Mouse (Mus musculus) effector memory CD4-positive, alpha-beta T cell, adult 5 months (primary cell): ENCODE data around the gene Dus2. TPM values are rescaled to one million over a fixed set of nuclear protein-coding genes. Genes with fewer than 3 reads are reported as not detected.

ENCODE experiments used
- polyA plus RNA-seq: library from polyadenylated mRNA; unstranded; fragments of 100-300 nt; shearing (Covaris generic); gene quantifications from one replicate; pipeline ENCODE4 v1.2.1, GENCODE M21; 2017

The Dus2 gene
- polyA plus RNA-seq: 37.3 TPM

DNA sequence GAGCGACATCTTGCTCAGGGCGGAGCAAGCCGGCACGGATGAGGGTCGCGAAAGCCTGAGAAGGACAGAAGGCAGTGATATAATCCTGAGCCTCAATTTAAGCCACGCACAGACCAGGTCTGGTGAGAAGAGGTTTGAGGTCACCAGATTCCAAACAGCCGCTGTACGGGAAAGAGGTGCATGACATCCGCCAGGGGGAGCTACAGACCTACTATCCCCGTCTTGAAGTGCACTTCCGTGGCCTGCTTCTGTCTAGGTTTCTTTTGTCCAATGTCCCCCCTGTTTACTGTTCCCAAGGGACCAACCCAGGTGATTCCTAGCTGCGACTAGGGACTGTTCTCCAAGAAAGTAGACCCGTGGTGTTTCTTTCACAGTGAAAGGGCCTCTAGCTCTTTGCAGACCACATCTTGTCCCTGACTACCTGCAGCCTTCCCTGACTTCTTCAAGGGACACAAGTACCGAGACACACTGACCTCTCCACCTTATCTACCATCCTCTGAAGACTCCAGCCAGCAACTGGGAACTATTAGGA lies at the start of gene Dus2:
Gene Dus2 (plus strand): TSS at position 482 of the 532 bp plus-strand sequence.

DNA sequence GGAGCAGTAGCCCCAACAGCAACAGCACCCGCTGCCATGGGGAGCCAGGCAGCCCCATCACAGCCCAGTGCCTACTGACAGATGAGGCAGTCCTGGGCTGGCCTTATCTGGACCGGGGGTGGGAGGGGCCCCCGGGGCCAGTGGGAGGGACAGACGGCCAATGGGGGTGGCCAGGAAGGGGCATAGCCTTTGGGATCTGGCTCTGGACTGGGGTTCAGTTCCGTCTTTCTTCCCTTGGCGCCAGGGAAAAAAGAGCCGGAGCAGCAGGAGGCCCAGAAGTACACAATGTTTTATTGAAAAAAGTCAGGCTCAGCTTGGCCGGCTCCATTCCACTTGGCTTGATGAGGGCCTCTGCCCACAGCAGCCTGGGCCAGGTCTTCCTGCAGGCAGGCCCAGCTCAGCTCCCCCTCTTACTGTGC lies 47.8 kb upstream of the Dus2 start, which contains the start of gene Lcat:
Gene Lcat (minus strand): TSS at position 62 of the 419 bp plus-strand sequence.

GRCm38 (mm10) chr8:105965905-105966341 lies 25.2 kb upstream of the Dus2 start, which contains the start of gene Slc12a4:
Slc12a4 (minus strand) TSS chr8:105966097.

DNA sequence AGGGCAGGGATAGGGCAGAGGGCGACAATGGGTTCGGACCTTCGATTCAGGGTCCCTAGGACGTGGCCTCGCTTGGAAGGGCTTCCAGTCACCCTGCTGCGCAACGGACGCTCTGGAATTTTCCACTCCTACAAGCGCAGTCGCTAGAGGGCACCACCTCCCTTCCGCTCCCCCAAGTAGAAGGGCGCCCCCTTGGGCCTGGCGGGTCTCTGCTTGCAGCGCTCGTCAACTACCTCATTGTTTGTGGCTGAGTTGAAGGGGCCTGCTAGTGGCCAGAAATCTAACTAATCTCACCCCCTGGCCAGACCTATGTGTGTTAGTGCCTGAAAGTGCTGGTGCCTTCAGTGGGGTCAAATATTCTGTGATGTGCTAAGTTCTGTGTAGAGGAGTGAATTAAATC lies 11.8 kb upstream of the Dus2 start, which contains the start of gene Dpep3:
Gene Dpep3 (minus strand): TSS at position 105 of the 400 bp plus-strand sequence.

GRCm38 (mm10) chr8:106005875-106006274 lies 14.7 kb downstream of the Dus2 start, which contains the start of gene Dpep2nb:
Dpep2nb (minus strand) TSS chr8:106005975.

DNA sequence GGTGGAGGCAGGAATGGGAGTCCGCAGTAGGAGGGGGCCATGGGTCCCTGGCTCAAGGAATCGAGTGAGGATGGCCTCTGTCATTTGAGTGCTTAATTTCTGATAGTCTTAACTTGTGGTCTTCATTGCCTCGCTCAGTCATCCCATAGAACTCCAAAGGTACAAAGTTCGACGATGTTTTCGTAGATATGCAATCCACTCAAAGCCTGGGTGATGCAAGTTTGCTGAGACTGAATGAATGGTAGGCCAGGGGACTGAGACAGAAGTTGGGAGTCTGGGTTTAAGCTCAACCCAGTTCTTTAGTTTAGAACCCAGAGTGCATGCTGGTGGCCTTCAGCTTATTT lies 20.5 kb downstream of the Dus2 start, which contains the start of gene Ddx28:
Gene Ddx28 (minus strand): TSS at position 240 of the 344 bp plus-strand sequence.

GRCm38 (mm10) chr8:106058731-106059612 lies 67.8 kb downstream of the Dus2 start, which contains the start of gene Nfatc3:
Nfatc3 (plus strand) TSS chr8:106058840.

Other genes with a start within 250 kb of the Dus2 start
- gene Gfod2, start 232.7 kb upstream of the Dus2 start, polyA plus RNA-seq: 5.1 TPM
- 50.6 TPM for gene Ranbp10, start 164.0 kb upstream of the Dus2 start, polyA plus RNA-seq
- gene Tsnaxip1, start 163.6 kb upstream of the Dus2 start, polyA plus RNA-seq: not detected
- gene Cenpt, start 138.1 kb upstream of the Dus2 start, polyA plus RNA-seq: 14.2 TPM
- 14.2 TPM for gene Thap11, start 136.2 kb upstream of the Dus2 start, polyA plus RNA-seq
- 12.5 TPM for gene Nutf2, start 130.8 kb upstream of the Dus2 start, polyA plus RNA-seq
- gene Edc4, start 110.5 kb upstream of the Dus2 start, polyA plus RNA-seq: 74.2 TPM
- gene Nrn1l, start 97.8 kb upstream of the Dus2 start, polyA plus RNA-seq: not detected
- 18.0 TPM for gene Pskh1, start 90.9 kb upstream of the Dus2 start, polyA plus RNA-seq
- 0.72 TPM for gene Ctrl, start 57.5 kb upstream of the Dus2 start, polyA plus RNA-seq
- gene Psmb10, start 52.9 kb upstream of the Dus2 start, polyA plus RNA-seq: 214 TPM
- gene Lcat, start 48.0 kb upstream of the Dus2 start, polyA plus RNA-seq: 0.27 TPM
- 13.7 TPM for gene Slc12a4, start 25.2 kb upstream of the Dus2 start, polyA plus RNA-seq
- not detected for gene Dpep3, start 11.9 kb upstream of the Dus2 start, polyA plus RNA-seq
- gene Dpep2nb, start 14.6 kb downstream of the Dus2 start, polyA plus RNA-seq: not detected
- 7.9 TPM for gene Ddx28, start 20.5 kb downstream of the Dus2 start, polyA plus RNA-seq
- gene Nfatc3, start 67.5 kb downstream of the Dus2 start, polyA plus RNA-seq: 184 TPM
- gene Esrp2, start 145.6 kb downstream of the Dus2 start, polyA plus RNA-seq: 0.14 TPM
- 2.9 TPM for gene Pla2g15, start 159.1 kb downstream of the Dus2 start, polyA plus RNA-seq
- gene Slc7a6, start 177.5 kb downstream of the Dus2 start, polyA plus RNA-seq: 31.8 TPM
- gene Slc7a6os, start 219.6 kb downstream of the Dus2 start, polyA plus RNA-seq: 70.6 TPM
- gene Prmt7, start 219.6 kb downstream of the Dus2 start, polyA plus RNA-seq: 35.1 TPM